Mouse (Mus musculus) C2C12 (cell line): Measurements from ENCODE around the gene Prm3.
A peak's percentile ranks its signal among the peaks of the same experiment; 100 is the strongest.

ENCODE experiments used
- CEBPB ChIP-seq: IDR thresholded peaks from one replicate; pipeline ENCODE4 v1.6.1; 2011; ENCODE audit warnings: low read depth, mild to moderate bottlenecking, control low read depth, moderate library complexity
- CTCF ChIP-seq: IDR thresholded peaks from one replicate; pipeline ENCODE4 v1.5.1; 2011; ENCODE audit not compliant: control insufficient read depth, insufficient read depth, insufficient read length
- FOSL1 ChIP-seq: IDR thresholded peaks from one replicate; pipeline ENCODE4 v1.8.0; 2011; ENCODE audit warnings: mild to moderate bottlenecking, low read length; ENCODE audit not compliant: poor library complexity, insufficient read depth, severe bottlenecking
- MAX ChIP-seq: IDR thresholded peaks from one replicate; pipeline ENCODE4 v1.6.1; 2011; ENCODE audit warnings: mild to moderate bottlenecking, control low read depth
- MYOD1 ChIP-seq: IDR thresholded peaks from one replicate; pipeline ENCODE4 v1.6.1; 2011; ENCODE audit warnings: low read depth; ENCODE audit not compliant: control insufficient read depth, insufficient read length
- MYOG ChIP-seq: IDR thresholded peaks from one replicate; pipeline ENCODE4 v1.6.1; 2011; ENCODE audit not compliant: control insufficient read depth, insufficient read length; ENCODE audit errors: extremely low read depth
- USF1 ChIP-seq: IDR thresholded peaks from one replicate; pipeline ENCODE4 v1.6.1; 2011; ENCODE audit warnings: low read depth, mild to moderate bottlenecking, control low read depth, moderate library complexity

- no peak for TF ChIP-seq CTCF
- TF ChIP-seq MAX, result peak; percentile 45
- no peak for TF ChIP-seq CEBPB
- no peak for TF ChIP-seq USF1
- no peak for TF ChIP-seq MYOD1
- TF ChIP-seq MYOG, result no peak
- TF ChIP-seq FOSL1, result no peak
Observed at GRCm38 (mm10) chr16:10785371-10786231, 5.1 kb downstream of the Prm3 start, which contains the start of gene Socs1.
